ENCODE assay signal across 8 mouse cellular contexts in the genomic region with DNA sequence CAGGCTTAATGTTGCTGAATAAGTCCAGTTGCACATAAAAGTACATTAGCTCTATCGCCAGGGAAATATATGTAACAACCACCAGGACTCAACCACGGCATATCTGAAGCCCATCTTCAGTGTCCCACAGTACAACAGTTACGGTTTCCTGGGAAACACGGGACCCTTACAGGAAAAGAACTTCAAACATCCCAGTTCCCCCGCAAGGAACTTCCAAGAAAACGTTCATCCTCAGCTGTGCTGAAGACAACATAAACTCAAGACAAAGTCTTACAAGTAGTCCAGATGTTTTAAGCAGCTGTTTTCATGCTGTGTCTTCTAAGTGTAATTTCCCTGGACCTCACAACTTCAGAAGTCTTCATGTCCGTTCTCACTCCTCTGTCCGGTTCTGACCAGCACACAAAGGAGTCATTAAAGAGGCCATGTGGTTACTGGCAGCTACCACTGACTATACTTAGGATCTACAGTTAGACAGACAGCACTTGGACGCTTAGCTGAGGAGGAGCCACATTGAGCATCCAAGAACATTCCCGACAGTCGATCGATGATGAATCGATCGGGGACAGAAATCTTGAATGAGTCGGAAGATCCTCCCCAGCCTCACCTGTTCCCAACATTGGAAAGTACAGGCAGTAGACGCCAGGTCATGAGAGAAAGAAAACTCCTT. TPM values are rescaled to one million over a fixed set of nuclear protein-coding genes. Genes with fewer than 3 reads are reported as not detected.
DNase-seq lines count a peak whose midpoint lies in the region; ATAC-seq lines count a peak whose summit lies in the region.

No protein-coding gene starts in this region.

- H3K36me3 ChIP-seq in embryonic facial prominence, embryonic 15.5 days: no peaks in the 10 kb centered on the region
- no peaks in the 10 kb centered on the region for H3K36me3 ChIP-seq in macrophage (ENCODE audit: inconsistent target)

- peaks cover 17% of the 10 kb centered on the region; the same call in 1 of the 2 replicates for H3K4me1 ChIP-seq in embryonic facial prominence, embryonic 15.5 days

- no peaks in the 10 kb centered on the region for H3K9me3 ChIP-seq in embryonic facial prominence, embryonic 15.5 days (replicated peaks)

- peak overlapping the region; percentile 61 for H3K4me2 ChIP-seq in embryonic facial prominence, embryonic 15.5 days (replicated peaks)

- no peaks in the 10 kb centered on the region for H3K27me3 ChIP-seq in embryonic facial prominence, embryonic 15.5 days

- H3K27ac ChIP-seq in embryonic facial prominence, embryonic 15.5 days (replicated peaks): no peak overlapping the region
- H3K27ac ChIP-seq in macrophage: no peak overlapping the region; the same call in 1 of the 2 replicates

- DNase-seq in cerebellum, adult 8-10 months: peak; percentile 19
- no peak for DNase-seq in cerebellum, postnatal 14 days
- DNase-seq in ES-CJ7 (ENCODE audit: low read depth, low spot score): peak; percentile 36
- peak; percentile 42 for DNase-seq in induced T-regulatory cell, adult 2 months (ENCODE audit: low read depth)
- DNase-seq in urinary bladder, postnatal 14 days (ENCODE audit: low spot score): no peak
- no peak for DNase-seq in layer of hippocampus, adult 9-11 months

- WGBS in embryonic facial prominence, embryonic 15.5 days: 4% methylated on average over 16 of the region's 16 CpGs
- WGBS in macrophage (ENCODE audit: missing documents): 10% methylated on average over 16 of the region's 16 CpGs

- no peak for ATAC-seq in embryonic facial prominence, embryonic 15.5 days (ENCODE audit: insufficient number of reproducible peaks, low FRiP score, low TSS enrichment, low read depth)

- H3K4me3 ChIP-seq in embryonic facial prominence, embryonic 15.5 days (replicated peaks): peak overlapping the region; percentile 98
- peak overlapping the region; percentile 72 for H3K4me3 ChIP-seq in macrophage (ENCODE audit: inconsistent target)

- peak overlapping the region; percentile 86 for H3K9ac ChIP-seq in embryonic facial prominence, embryonic 15.5 days

- peaks cover 60% of the 10 kb centered on the region for H3K79me2 ChIP-seq in macrophage (ENCODE audit: inconsistent target)

RNA-seq across cellular contexts. Expression of gene Ikzf5, which starts 0.9 kb away (rescaled TPM):
- polyA plus RNA-seq in embryonic facial prominence, embryonic 15.5 days (2015; fragmentation: Nextera tagmentation; extraction: Ambion mirVana): 12.4 and 13.1 TPM in 2 replicates
- total RNA-seq in macrophage (2018; cell fraction: chromatin; rRNA removed): 10 to 100 TPM; 13.8 to 99.9 (median 23.7) TPM
- total RNA-seq in macrophage (2018; cell fraction: cytosol; rRNA removed): 10 to 100 TPM in 25 of 26 experiments, 1 to 10 TPM in 1; 8.4 to 23.6 (median 12.2) TPM
- 10 to 100 TPM; 12.5 to 75.0 (median 22.0) TPM for total RNA-seq in macrophage (2018; cell fraction: nucleus; rRNA removed)
- polyA plus RNA-seq in macrophage (2018): 7.5 to 9.6 TPM (median 8.9 TPM) in 3 replicates

RNA-seq across cellular contexts. Expression of gene Acadsb, which starts 0.9 kb away (rescaled TPM):
- polyA plus RNA-seq in embryonic facial prominence, embryonic 15.5 days (2015; fragmentation: Nextera tagmentation; extraction: Ambion mirVana): 98.3 and 104 TPM in 2 replicates
- 10 to 100 TPM; 16.1 to 61.7 (median 35.2) TPM for total RNA-seq in macrophage (2018; cell fraction: chromatin; rRNA removed)
- 10 to 100 TPM; 34.8 to 56.7 (median 46.3) TPM for total RNA-seq in macrophage (2018; cell fraction: cytosol; rRNA removed)
- total RNA-seq in macrophage (2018; cell fraction: nucleus; rRNA removed): 10 to 100 TPM; 19.9 to 61.4 (median 28.9) TPM
- polyA plus RNA-seq in macrophage (2018): 27.8 to 52.5 TPM (median 36.1 TPM) in 3 replicates

RNA-seq across cellular contexts. Expression of gene Pstk, which starts 38.5 kb away (rescaled TPM):
- 69.0 and 71.6 TPM in 2 replicates for polyA plus RNA-seq in embryonic facial prominence, embryonic 15.5 days (2015; fragmentation: Nextera tagmentation; extraction: Ambion mirVana)
- 10 to 100 TPM in 17 of 26 experiments, 1 to 10 TPM in 9; 1.3 to 43.5 (median 17.4) TPM for total RNA-seq in macrophage (2018; cell fraction: chromatin; rRNA removed)
- total RNA-seq in macrophage (2018; cell fraction: cytosol; rRNA removed): 10 to 100 TPM in 19 of 26 experiments, 1 to 10 TPM in 7; 5.6 to 17.1 (median 12.8) TPM
- total RNA-seq in macrophage (2018; cell fraction: nucleus; rRNA removed): 10 to 100 TPM in 14 of 26 experiments, 1 to 10 TPM in 12; 1.9 to 46.1 (median 12.5) TPM
- 10.7 to 21.0 TPM (median 14.8 TPM) in 3 replicates for polyA plus RNA-seq in macrophage (2018)

RNA-seq across cellular contexts. Expression of gene 2310057M21Rik, which starts 46.9 kb away (rescaled TPM):
- 24.0 and 24.6 TPM in 2 replicates for polyA plus RNA-seq in embryonic facial prominence, embryonic 15.5 days (2015; fragmentation: Nextera tagmentation; extraction: Ambion mirVana)
- 10 to 100 TPM in 25 of 26 experiments, 1 to 10 TPM in 1; 6.7 to 56.8 (median 26.6) TPM for total RNA-seq in macrophage (2018; cell fraction: chromatin; rRNA removed)
- total RNA-seq in macrophage (2018; cell fraction: cytosol; rRNA removed): 10 to 100 TPM in 2 of 26 experiments, 1 to 10 TPM in 24; 2.1 to 12.1 (median 6.1) TPM
- 10 to 100 TPM in 21 of 26 experiments, 1 to 10 TPM in 5; 5.2 to 49.4 (median 13.8) TPM for total RNA-seq in macrophage (2018; cell fraction: nucleus; rRNA removed)
- 2.7 to 8.3 TPM (median 8.1 TPM) in 3 replicates for polyA plus RNA-seq in macrophage (2018)

Comparison
In these comparisons a context has a peak if more than half of its experiments do, and no peak if none do; other contexts are left out.
1. DNase-seq: peak in cerebellum, adult 8-10 months (single experiment), ES-CJ7 (single experiment) and induced T-regulatory cell, adult 2 months (single experiment); none in cerebellum, postnatal 14 days (0 of 2), urinary bladder, postnatal 14 days (single experiment) and layer of hippocampus, adult 9-11 months (single experiment).